Mouse (Mus musculus) urinary bladder, adult 2 months (tissue): Measurements from ENCODE around the gene Fn3krp. TPM values are rescaled to one million over a fixed set of nuclear protein-coding genes. Genes with fewer than 3 reads are reported as not detected.
A peak's percentile ranks its signal among the peaks of the same experiment; 100 is the strongest.

Source experiments
- DNase-seq: peaks from one replicate; pipeline ENCODE4 v3.0.0; 2022; ENCODE audit warnings: low spot score
- polyA plus RNA-seq: library from polyadenylated mRNA; depleted of rRNA; stranded (reverse); fragments of >200 nt; gene quantifications from 2 replicates; pipeline ENCODE4 v1.2.3, GENCODE M21; 2012; rRNA removed

Fn3krp gene
- polyA plus RNA-seq, 1 experiment = 8.7 TPM

GRCm38 (mm10) chr11:121442076-121442475, 20.9 kb downstream of the Fn3krp start:
- DNase-seq = no peak

DNA sequence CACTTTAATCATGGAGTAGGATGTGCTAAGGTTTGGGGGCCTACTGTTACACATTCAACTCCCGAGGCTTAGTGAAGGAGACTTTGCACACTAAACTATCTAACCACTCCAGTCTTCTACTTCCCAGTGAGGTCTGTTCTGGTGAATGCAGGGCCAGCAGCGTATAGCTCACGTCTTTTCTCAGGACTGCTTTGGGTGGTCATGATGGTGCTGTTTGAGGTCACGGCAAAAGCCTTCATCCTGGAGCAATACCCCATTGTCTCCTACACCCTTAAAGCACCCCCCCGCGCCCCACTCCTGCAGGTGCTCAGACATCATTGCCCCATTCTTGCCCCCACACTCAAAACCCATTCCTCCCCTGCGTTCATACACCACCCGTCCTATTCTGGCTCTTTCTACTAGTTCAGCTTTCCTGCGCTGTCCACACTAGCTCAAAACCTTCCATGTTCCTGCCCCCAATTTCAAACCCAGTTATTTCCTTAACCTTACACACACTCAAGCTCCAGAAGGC, 30.1 kb downstream of the Fn3krp start:
- no peak for DNase-seq

DNA sequence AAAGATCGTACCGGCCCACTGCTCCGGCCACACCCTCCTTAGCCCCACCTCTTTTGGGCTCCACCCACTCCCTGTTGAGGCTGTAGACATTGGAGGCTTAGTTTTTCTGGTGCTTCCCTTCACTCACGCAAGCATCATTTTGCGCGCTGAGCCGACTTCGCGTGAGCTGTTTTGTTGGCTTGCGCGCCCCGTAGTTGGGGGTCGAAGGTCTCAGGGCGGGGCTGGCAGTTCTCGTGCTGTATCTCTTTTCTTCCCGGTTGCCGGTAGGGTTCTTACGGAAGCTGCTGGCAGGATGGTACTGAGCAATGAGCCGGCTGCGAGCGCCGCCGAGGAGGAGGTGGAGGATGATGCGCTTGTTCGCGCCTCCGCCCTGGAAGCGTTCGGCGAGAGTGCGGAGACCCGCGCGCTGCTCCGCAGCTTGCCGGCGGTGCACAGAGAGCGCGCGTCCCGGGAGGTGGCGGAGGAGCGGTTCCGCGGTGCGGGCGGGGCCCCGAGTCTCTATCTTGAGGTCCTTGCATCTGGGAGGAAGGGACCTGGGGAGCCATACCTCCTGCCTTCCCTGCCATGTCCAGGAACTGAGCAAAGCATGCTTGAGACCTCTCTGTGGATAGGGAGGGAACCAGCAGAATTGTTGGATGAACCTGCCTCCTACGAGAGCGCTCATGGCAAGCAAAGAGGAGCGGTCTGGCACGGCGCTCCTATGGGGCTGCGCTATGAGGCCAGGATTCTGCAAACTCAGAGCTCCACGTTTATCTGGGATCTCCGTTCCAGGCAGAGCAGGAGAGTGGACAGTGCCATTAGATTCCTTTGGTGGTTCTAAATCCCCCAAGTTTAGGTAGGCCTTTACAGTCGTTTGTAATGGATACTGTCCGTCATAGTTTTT, 30.8 kb downstream of the Fn3krp start, which contains the start of gene Tbcd:
Tbcd (plus strand) TSS at position 197 of the 883 bp plus-strand sequence.
- peak; percentile 94 for DNase-seq

GRCm38 (mm10) chr11:121457874-121458273, 36.7 kb downstream of the Fn3krp start:
- no peak for DNase-seq

DNA sequence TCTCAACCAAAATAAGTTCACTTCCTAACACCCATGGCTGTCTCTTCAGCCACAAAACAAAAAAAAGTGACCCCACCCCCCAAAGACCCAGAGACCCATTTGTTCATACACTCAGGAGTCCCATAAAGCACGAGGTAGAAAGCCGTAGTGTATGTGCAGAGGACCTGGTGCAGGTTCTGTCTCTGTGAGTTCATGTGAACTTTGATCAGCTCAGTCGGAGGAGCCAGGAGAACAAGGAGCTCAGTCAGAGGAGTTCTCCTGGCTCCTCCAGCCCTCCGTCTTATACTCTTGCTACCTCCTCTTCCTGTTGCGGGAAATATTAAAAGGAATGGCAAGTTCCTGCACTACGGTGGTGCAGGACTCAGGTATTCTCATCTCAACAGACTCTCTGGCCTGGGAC, 46.2 kb downstream of the Fn3krp start:
- no peak for DNase-seq

DNA sequence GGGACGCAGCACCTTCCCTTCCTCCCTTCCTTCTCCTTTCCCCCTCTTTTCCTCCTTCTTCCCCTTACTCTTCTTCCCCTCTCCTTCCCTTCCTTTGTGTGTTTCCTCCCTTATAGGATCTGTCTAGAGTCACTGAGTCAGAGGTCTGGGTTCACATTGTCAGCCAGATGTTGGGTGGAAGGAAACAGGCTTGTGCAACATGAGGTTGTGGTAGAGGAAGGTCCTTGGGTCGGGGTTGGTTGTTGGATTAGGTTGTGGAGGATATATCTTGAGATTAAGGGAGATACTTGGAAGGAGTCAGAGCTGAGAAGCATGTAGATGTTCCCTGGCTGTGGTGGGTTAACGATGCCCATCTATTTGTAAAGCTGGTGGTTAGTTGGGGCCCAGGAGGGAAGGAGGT, 53.6 kb downstream of the Fn3krp start:
- no peak for DNase-seq

GRCm38 (mm10) chr11:121475699-121476415, 54.7 kb downstream of the Fn3krp start:
- DNase-seq = peak; percentile 37

DNA sequence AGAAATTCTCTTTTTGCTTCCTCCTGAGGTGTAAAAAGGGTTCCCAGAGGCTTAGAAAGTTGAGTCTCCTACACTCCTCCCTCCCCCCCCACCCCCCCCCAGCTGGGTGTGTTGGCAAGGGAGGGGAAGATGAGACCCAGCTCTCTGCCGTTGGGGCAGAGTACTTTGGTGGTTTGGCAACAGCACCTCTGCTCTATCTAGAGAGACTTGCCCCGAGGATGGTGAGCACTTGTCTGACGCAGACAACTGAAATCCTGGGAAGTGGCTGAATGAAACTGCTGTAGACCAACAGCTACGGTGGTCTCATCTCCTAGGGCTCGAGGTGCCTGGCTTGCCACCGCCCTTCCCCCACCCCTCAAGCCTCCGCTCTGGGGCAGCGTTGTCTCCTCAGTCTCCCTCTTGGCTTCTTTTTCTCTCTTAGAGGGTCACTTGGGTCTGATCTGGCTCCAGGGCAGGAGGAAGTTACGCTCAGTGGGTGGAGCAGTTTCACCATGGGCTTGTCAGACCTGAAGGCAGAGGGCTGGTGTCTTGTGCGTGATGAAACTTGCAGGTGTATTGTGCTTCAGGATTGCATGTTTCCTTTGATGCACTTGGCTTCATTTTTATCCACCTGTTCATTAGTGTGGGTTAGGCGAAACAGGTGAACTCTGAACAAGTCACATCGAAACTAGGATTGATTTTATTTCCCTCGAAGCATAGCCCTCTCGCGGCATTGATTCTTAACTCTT, 58.4 kb downstream of the Fn3krp start:
- no peak for DNase-seq

Other genes with a start within 250 kb of the Fn3krp start
- 18.6 and 27.6 TPM in 2 replicates for gene Hexdc, start 217.0 kb upstream of the Fn3krp start, polyA plus RNA-seq
- 7.4 and 9.9 TPM in 2 replicates for gene Ogfod3, start 216.7 kb upstream of the Fn3krp start, polyA plus RNA-seq
- 43.4 and 56.3 TPM in 2 replicates for gene Cybc1, start 192.1 kb upstream of the Fn3krp start, polyA plus RNA-seq
- 19.3 and 23.2 TPM in 2 replicates for gene Narf, start 184.1 kb upstream of the Fn3krp start, polyA plus RNA-seq
- gene Foxk2, start 161.4 kb upstream of the Fn3krp start, polyA plus RNA-seq = 15.9 and 18.8 TPM in 2 replicates
- 50.2 and 62.7 TPM in 2 replicates for gene Wdr45b, start 67.0 kb upstream of the Fn3krp start, polyA plus RNA-seq
- 4.3 and 4.5 TPM in 2 replicates for gene Rab40b, start 33.1 kb upstream of the Fn3krp start, polyA plus RNA-seq
- gene Fn3k, start 13.5 kb downstream of the Fn3krp start, polyA plus RNA-seq = 2.6 and 3.8 TPM in 2 replicates
- 42.5 and 44.8 TPM in 2 replicates for gene Tbcd, start 30.5 kb downstream of the Fn3krp start, polyA plus RNA-seq
- 11.4 and 15.0 TPM in 2 replicates for gene Zfp750, start 97.9 kb downstream of the Fn3krp start, polyA plus RNA-seq